Mouse (Mus musculus) lung, postnatal 36 days (tissue): ENCODE data around the gene Olfr1368.

Experiments used
- DNase-seq: peaks from one replicate; pipeline ENCODE4 v3.0.0; 2022; ENCODE audit warnings: mixed read lengths

Olfr1368 gene

DNA sequence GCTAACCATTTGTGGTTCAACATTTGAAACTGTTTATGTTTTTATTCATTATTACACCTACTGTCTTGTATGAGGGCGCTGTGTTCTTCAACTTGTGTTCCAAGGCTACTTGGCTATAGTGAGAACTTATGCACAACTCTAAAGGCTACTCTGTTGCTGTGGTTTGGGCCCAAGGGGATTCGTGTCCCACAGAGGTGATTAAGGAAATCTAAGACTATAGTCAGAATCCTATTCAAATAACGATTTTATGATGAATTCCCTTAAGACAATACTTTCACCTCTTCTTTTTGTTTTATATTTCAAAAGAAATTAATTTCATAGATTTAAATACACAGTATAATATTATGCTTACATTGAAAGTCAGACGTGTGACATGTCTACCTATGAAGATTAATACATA is at the start of gene Olfr1368:
Gene Olfr1368, minus strand, starts transcription at position 101 of the 400 bp plus-strand sequence.
- no peak for DNase-seq

DNA sequence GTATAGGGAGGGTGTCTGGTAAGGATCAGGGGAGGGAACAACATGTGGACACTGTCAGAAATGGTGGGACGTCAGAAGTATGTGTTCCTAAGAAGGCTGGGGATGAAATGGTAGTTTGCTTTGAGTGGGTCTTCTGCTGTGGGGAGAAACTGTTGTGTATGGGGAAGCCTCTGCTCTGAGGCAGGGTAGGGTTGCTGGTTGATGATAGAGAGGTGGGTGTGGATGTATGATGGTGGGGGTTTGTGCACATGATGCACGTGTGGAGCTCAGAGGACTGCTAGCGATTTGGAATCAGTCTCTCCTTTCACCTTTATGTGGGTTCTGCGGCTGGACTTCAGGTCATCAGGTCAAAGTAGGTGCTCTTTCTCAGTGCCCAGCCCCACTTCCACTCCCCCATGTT is 39.9 kb upstream of the Olfr1368 start:
- DNase-seq = no peak

GRCm38 (mm10) chr13:21183661-21184060 is 38.0 kb upstream of the Olfr1368 start:
- no peak for DNase-seq

DNA sequence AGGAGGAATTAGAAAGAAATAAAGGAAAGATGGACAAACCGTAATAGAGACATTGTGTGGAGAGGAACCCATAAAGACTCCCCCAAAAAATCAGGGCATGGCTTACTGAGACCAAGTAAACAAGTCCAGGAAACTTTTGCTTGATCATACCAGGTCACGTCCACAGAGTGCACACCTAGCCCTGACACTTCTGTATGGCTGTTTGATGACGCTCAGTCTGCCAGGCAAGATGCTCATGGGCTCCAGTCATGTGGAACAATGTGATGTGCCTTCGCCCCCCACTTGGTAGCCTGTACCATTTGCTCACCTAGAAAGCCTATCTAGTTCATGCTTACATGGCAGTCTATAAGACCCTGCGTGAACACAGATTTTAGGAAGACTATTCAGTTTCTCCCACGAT is 37.4 kb upstream of the Olfr1368 start:
- DNase-seq = no peak

- no peak for DNase-seq
Observed at GRCm38 (mm10) chr13:21181996-21182395, 36.3 kb upstream of the Olfr1368 start.

DNA sequence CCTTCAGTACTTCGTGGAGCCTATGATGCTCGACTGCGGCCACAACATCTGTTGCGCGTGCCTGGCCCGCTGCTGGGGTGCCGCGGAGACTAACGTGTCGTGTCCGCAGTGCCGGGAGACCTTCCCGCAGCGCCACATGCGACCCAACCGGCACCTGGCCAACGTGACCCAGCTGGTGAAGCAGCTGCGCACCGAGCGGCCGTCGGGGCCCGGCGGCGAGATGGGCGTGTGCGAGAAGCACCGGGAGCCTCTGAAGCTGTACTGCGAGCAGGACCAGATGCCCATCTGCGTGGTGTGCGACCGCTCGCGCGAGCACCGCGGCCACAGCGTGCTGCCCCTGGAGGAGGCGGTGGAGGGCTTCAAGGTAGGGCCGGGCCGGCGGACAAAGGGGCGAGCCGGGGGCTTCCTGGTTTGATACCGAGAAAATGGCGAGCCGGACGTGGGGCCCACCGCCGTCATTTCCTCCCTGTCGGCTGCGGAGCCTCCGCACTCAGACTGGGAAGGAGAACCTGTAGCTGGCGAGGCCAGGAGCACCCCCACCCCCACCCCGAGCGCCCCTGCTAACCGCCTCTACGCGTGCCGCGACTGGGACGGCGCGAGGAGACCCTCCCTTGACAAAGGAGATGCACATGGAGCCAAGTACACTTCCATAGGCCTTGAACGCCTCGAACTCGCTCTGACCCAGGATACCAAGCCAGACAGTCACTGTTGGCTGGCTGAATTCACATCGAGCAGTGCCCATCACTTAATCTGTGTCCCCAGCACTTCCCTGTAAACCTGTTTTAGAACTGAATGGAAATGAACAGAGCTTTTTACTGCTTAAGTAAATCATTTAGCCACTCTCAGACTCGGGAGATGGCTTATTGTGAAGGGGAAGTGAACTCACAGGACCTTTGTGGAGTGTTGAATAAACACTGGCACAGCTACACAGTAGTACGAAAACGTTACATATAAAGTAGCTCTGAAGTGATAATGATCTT is 35.2 kb upstream of the Olfr1368 start:
- DNase-seq = peak; percentile 62

GRCm38 (mm10) chr13:21179724-21180550 is 34.3 kb upstream of the Olfr1368 start:
- DNase-seq = peak; percentile 96

- DNase-seq = no peak
Observed at GRCm38 (mm10) chr13:21179367-21179723, 33.7 kb upstream of the Olfr1368 start, which contains the start of gene Trim27. Trim27 (plus strand) TSS chr13:21179445.

GRCm38 (mm10) chr13:21178364-21178763 is 32.7 kb upstream of the Olfr1368 start:
- no peak for DNase-seq

DNA sequence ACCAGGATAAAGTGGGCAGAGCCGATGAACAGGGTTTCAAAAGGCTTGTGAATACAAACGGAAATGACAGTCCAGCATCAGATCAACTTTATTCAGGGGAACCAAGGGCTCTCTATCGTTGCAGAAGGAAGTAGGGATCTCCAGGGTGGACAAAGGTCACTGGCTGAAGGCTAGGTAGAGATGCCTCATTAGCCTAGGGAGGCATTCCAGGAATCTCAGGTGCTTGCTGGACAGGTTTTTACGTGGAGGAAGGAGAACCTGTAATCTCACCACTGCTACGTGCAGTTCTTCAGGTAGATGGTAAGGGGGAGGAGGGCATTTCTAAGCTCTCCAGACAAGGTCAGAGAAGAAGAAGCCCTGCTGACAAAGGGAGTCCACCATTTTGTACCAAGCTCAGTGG is 32.0 kb upstream of the Olfr1368 start:
- no peak for DNase-seq

DNA sequence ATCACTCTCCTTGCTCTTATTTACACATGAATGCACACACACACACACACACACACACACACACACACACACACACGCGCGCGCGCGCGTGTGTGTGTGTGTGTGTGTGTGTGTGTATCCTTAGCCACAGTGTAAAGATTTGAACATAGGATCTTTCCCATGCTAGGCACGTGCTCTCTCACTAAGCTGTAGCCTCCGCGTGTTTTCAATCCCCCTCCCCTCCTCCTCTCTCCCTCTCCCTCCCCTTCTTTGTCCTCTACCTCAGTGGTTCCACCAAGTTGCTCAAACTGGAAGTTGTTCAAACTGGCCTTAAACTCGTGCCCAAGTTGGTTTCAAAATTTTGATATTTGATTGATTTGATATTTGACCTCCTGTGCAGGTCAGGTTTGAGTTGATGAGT is 31.1 kb upstream of the Olfr1368 start:
- no peak for DNase-seq

DNA sequence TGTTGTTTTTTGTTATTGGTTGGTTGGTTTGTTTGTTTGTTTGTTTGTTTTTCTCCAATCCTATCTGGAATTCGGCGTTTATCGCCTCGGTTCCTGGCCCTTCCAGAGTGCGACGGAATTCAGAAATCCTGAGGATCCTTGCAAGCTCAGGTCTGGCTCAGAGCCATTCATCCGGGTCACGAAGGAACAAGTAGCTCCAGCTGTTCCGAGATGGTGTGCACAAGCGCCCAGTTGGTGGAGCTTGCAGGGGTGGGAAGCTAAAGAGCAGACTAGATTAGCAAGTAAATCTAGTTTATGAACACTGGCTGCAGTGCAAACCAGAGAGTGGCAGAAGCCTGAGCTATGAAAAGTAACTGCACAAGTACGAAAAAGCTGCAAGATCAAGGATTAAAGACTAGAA is 27.4 kb upstream of the Olfr1368 start:
- peak; percentile 93 for DNase-seq

DNA sequence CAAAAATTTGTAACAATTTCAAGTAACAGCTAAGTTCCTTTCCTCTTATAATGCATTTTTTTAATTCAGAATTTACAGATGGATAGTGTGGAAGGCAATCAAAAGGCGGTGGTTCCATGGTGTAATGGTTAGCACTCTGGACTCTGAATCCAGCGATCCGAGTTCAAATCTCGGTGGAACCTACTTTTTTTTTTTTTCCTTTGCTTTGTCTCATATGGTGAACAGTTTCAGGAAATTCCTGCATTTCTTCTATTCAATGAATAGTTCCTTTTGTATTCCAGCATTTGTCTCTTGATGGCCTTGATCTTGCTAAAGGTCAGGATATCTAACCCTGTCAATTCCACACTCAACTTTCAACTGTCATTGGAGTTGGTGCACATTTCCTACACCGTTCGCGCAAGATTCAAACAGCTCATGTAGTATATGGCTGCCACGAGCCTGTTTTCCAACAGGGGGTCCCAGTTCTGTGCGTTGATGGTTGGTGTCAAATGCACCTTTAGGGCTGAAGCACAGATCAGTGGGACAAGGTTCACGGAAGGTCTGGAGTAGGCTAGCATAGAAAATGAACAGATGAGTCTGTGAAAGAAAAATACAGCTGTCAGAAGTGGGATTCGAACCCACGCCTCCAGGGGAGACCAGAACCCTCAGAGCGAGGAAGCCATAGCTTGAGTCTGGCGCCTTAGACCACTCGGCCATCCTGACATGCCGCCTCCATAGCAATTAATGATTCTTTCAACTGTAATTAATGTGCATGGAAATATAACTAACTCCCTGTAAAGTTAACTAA is 26.8 kb upstream of the Olfr1368 start:
- peak; percentile 86 for DNase-seq

GRCm38 (mm10) chr13:21171600-21172150 is 26.0 kb upstream of the Olfr1368 start:
- peak; percentile 37 for DNase-seq

DNA sequence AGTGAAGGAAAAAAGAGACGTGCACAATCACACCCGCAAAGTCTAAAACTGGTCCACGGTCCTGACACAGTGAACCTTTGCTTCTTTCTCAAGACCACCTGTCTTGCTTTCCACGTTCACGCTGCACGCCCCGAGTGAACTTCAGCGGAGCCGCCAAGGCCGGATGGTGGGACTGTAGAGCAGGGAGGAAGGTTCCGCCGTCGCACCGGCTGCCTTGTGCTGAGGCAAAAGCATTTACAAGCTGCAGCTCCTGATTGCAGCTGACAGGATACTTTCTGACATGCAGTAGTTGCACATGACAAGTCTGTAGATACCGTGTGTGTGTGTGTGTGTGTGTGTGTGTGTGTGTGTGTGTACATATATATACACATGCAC is 25.5 kb upstream of the Olfr1368 start:
- no peak for DNase-seq

DNA sequence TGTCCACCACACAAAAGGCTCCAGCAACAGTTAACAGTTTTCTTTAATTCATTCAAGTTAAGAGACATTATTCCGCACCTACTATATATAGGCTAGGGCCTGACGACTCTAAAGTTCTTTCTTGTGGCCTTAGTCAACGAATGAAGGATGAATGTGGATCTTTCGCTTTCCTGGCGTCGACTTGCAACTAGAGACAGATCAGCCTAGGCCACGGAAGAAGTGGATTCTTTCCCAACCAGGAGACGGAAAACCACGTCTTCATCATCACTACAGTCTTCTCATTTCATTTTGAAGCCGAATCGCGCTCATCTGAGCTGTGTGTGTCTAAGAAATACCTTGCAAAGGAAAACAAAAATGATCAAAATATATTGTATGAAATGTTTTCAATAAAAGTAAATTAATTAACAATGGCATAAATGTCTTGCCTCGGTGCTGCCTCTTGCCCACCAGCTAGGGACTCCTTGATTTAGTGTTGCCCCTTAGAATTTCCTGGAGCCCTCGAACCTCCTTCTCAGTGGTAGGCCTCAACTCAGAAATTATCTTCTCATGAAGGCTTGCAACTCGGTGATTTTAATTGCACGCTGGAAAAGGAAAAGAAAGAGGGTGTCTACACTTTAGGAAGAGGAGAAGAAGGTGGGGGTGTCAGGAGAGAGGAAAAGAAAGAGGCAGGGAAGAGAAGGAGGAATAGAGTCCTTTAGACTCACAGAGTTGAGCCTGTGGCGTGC is 24.9 kb upstream of the Olfr1368 start:
- DNase-seq = no peak

GRCm38 (mm10) chr13:21169657-21170430 is 24.2 kb upstream of the Olfr1368 start:
- DNase-seq = peak; percentile 86

- DNase-seq = no peak
Observed at GRCm38 (mm10) chr13:21169121-21169656, 23.5 kb upstream of the Olfr1368 start.

DNA sequence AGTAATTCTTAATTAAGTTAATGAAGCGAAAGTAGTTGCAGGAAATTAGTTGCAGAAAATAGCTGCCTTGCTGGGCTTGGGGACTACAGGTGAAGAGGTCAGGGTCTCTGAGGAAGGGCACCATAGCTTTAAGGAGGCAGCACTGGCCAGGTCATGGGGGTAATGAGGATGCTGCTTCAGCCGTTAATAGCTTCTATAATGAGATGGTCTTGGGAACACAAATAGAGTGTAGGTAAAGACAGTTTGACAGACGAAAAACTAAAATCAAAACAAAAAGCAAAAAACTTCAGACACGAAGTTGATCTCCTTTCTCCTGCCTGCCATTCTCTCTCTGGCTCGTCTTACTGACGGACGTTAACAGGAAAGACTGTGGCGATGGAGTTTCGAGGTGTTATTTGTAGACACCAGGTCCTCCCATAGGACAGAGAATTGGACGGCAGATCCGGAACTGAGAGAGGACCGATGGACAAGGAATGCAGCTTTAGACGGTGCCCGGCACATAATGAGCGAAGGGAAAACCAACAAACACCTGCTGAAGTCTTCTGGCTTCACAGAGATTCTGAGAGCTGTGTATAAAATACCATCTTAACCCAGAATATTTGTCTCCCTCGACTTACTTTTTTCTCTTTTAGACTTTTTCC is 22.8 kb upstream of the Olfr1368 start:
- DNase-seq = peak; percentile 44

- DNase-seq = peak; percentile 34
Observed at GRCm38 (mm10) chr13:21167910-21168300, 22.2 kb upstream of the Olfr1368 start.
